In the genomic region with DNA sequence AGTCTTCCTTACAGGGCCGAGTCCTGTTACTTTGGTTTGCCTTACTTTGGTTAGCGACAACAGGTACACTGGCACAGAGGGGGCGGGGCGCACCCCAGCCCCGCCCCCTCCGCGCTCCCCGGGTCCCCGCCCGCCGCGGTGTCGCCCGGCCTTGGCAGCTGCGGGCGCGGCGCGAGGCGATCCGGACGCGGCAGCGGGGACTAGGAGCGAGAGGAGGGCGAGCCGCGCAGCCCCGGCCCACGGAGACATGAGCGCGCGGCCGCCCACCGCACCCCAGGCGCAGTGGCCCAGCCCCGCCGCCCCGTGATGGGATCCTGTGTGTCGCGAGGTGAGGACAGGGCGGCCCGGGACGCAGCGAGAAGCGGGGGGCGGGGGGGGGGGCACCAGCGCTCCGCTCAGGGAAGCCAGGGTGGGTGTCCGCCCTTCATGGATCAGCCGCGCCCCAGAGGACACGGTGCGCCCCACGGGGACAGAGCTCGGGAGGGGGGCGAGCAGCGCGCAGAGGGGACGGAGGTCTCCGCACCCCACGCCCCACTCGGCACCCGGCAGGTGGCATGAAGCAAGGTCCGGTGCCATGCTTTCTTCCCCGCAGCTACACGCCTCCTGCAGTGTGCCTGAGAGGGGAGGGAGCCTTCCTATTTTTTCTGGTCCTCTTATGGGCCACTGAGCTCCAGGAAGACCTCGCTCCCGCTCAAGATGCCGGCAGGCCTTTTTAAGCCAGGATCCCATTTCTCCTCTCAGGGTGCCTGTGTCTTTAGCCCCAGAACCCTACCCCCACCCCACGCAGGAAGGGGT, we compare ENCODE assay signal across 8 mouse cellular contexts. TPM values are rescaled to one million over a fixed set of nuclear protein-coding genes. Genes with fewer than 3 reads are reported as not detected.
DNase-seq lines count a peak whose midpoint lies in the region; ATAC-seq and TF ChIP-seq lines count a peak whose summit lies in the region.

A gene (plus strand): TSS at position 224 of the 795 bp plus-strand sequence.

- no peaks in the 10 kb centered on the region for H3K9me3 ChIP-seq in hindbrain, embryonic 13.5 days
- H3K9me3 ChIP-seq in liver, embryonic 11.5 days (ENCODE audit: control insufficient read depth, low read length) = no peaks in the 10 kb centered on the region
- no peaks in the 10 kb centered on the region for H3K9me3 ChIP-seq in neural tube, embryonic 15.5 days (replicated peaks)

- H3K27me3 ChIP-seq in hindbrain, embryonic 13.5 days = peaks cover 60% of the 10 kb centered on the region
- peaks cover 70% of the 10 kb centered on the region for H3K27me3 ChIP-seq in liver, embryonic 11.5 days (replicated peaks; ENCODE audit: control insufficient read depth, insufficient read depth, low read length)
- peaks cover 25% of the 10 kb centered on the region for H3K27me3 ChIP-seq in neural tube, embryonic 15.5 days (replicated peaks)

- peak within 1 kb of the TSS; percentile 92 for H3K4me2 ChIP-seq in hindbrain, embryonic 13.5 days
- H3K4me2 ChIP-seq in liver, embryonic 11.5 days = peak within 1 kb of the TSS; percentile 80
- H3K4me2 ChIP-seq in neural tube, embryonic 15.5 days = peak within 1 kb of the TSS; percentile 79

- peak within 1 kb of the TSS; percentile 81 for H3K9ac ChIP-seq in hindbrain, embryonic 13.5 days
- peak within 1 kb of the TSS; percentile 16; the same call in 1 of the 2 replicates for H3K9ac ChIP-seq in liver, embryonic 11.5 days (ENCODE audit: low read depth, low read length)
- peak within 1 kb of the TSS; percentile 57 for H3K9ac ChIP-seq in neural tube, embryonic 15.5 days (replicated peaks)

- TF ChIP-seq CTCF in lung, adult 2 months (IDR thresholded peaks at IDR 0.05; ENCODE audit: insufficient read depth, low read length) = no peak

- WGBS in lung, adult 2 months = 2% methylated on average over 69 of the region's 71 CpGs
- WGBS in hindbrain, embryonic 13.5 days = under 1% methylated on average over 60 of the region's 71 CpGs
- 3% methylated on average over 57 of the region's 71 CpGs for WGBS in liver, embryonic 11.5 days
- under 1% methylated on average over 51 of the region's 71 CpGs for WGBS in neural tube, embryonic 15.5 days

- TF ChIP-seq POLR2A in lung, adult 2 months (IDR thresholded peaks at IDR 0.05; ENCODE audit: borderline replicate concordance, extremely low read depth, low read depth, low read length) = no peak

- peak; percentile 21; the same call in 1 of the 2 replicates for ATAC-seq in hindbrain, embryonic 13.5 days (ENCODE audit: low FRiP score)
- ATAC-seq in liver, embryonic 11.5 days (replicated peaks; ENCODE audit: low FRiP score) = 0 out of 2 replicates have a peak, but pooled peaks have one; percentile 33
- ATAC-seq in neural tube, embryonic 15.5 days (ENCODE audit: low FRiP score) = peak; percentile 73

- peak within 1 kb of the TSS; percentile 23 for H3K4me3 ChIP-seq in lung, adult 2 months (replicated peaks; ENCODE audit: extremely low read depth, low read depth, low read length)
- H3K4me3 ChIP-seq in hindbrain, embryonic 13.5 days = peak within 1 kb of the TSS; percentile 61
- peak within 1 kb of the TSS; percentile 53 for H3K4me3 ChIP-seq in liver, embryonic 11.5 days (ENCODE audit: low read depth, low read length)
- peak within 1 kb of the TSS; percentile 50 for H3K4me3 ChIP-seq in neural tube, embryonic 15.5 days (replicated peaks)

- DNase-seq in lung, adult 2 months = peak; percentile 28
- DNase-seq in lung, postnatal 25 days (ENCODE audit: low spot score) = no peak
- peak; percentile 58 for DNase-seq in embryo, embryonic 11 days
- DNase-seq in liver, embryonic 11.5 days (ENCODE audit: low spot score) = no peak
- DNase-seq in ovary, adult 18-20 months (ENCODE audit: low spot score) = no peak
- DNase-seq in cerebellum, adult 9-10 months = no peak

- no peaks in the 10 kb centered on the region for H3K36me3 ChIP-seq in hindbrain, embryonic 13.5 days
- H3K36me3 ChIP-seq in liver, embryonic 11.5 days (ENCODE audit: control insufficient read depth, insufficient read depth, low read length) = no peaks in the 10 kb centered on the region
- H3K36me3 ChIP-seq in neural tube, embryonic 15.5 days = no peaks in the 10 kb centered on the region

- no peaks in the 10 kb centered on the region for H3K4me1 ChIP-seq in lung, adult 2 months (ENCODE audit: control insufficient read depth, insufficient read depth, low read length)
- H3K4me1 ChIP-seq in hindbrain, embryonic 13.5 days (replicated peaks) = peaks cover 18% of the 10 kb centered on the region
- H3K4me1 ChIP-seq in liver, embryonic 11.5 days (replicated peaks; ENCODE audit: control insufficient read depth, insufficient read depth, low read length) = peaks cover 5% of the 10 kb centered on the region; the same call in 1 of the 2 replicates
- H3K4me1 ChIP-seq in neural tube, embryonic 15.5 days = peaks cover 11% of the 10 kb centered on the region; the same call in 1 of the 2 replicates

- H3K27ac ChIP-seq in hindbrain, embryonic 13.5 days = no peak within 1 kb of the TSS
- H3K27ac ChIP-seq in liver, embryonic 11.5 days (ENCODE audit: low read depth, low read length) = no peak within 1 kb of the TSS
- no peak within 1 kb of the TSS for H3K27ac ChIP-seq in neural tube, embryonic 15.5 days (replicated peaks)

RNA-seq across cellular contexts. Expression of the gene that starts here (rescaled TPM):
- polyA plus RNA-seq in lung, adult 2 months (2012; rRNA removed) = 0.70 and 2.1 TPM in 2 replicates
- 11.7 and 12.7 TPM in 2 replicates for polyA plus RNA-seq in hindbrain, embryonic 13.5 days (2015; fragmentation: Nextera tagmentation; extraction: Ambion mirVana)
- 0.45 and 0.64 TPM in 2 replicates for polyA plus RNA-seq in liver, embryonic 11.5 days (2014; fragmentation: Nextera tagmentation; extraction: Ambion mirVana)
- polyA plus RNA-seq in neural tube, embryonic 15.5 days (2015; fragmentation: Nextera tagmentation; extraction: Ambion mirVana) = 35.2 and 42.5 TPM in 2 replicates

Comparison
In these comparisons a context has a peak if more than half of its experiments do, and no peak if none do; other contexts are left out.
1. DNase-seq: peak in lung, adult 2 months (single experiment) and embryo, embryonic 11 days (single experiment); none in lung, postnatal 25 days (single experiment), liver, embryonic 11.5 days (single experiment), ovary, adult 18-20 months (single experiment) and cerebellum, adult 9-10 months (single experiment).
2. Peak in ATAC-seq, H3K4me3 ChIP-seq, H3K9ac ChIP-seq and H3K4me2 ChIP-seq in liver, embryonic 11.5 days; RNA of the gene not detected or under 1 TPM.
3. ATAC-seq: peak in every context shown above with its lines; median percentile 73 in neural tube, embryonic 15.5 days; 33 in liver, embryonic 11.5 days; 21 in hindbrain, embryonic 13.5 days.
4. H3K9ac ChIP-seq: peak in every context shown above with its lines; median percentile 81 in hindbrain, embryonic 13.5 days; 57 in neural tube, embryonic 15.5 days; 16 in liver, embryonic 11.5 days.
5. Peak in every context shown above with its lines, with median percentiles within 50 percentile points of each other: H3K4me3 ChIP-seq and H3K4me2 ChIP-seq.